ENCODE assay signal across 8 mouse cellular contexts in genomic region chr2:119757601-119758100, GRCm38 (mm10). TPM values are rescaled to one million over a fixed set of nuclear protein-coding genes. Genes with fewer than 3 reads are reported as not detected.
DNase-seq lines count a peak whose midpoint lies in the region; ATAC-seq and TF ChIP-seq lines count a peak whose summit lies in the region.

No protein-coding gene starts in this region.

- DNase-seq in heart, embryonic 10.5 days (ENCODE audit: low spot score), result no peak
- no peak for DNase-seq in heart, postnatal 4 days
- no peak for DNase-seq in embryonic facial prominence, embryonic 10.5 days (ENCODE audit: low spot score)
- no peak for DNase-seq in layer of hippocampus, postnatal 14 days (ENCODE audit: low spot score in 2 of 2)
- no peak for DNase-seq in spleen, adult 12 weeks (ENCODE audit: low spot score)

- no peak for TF ChIP-seq CTCF in ES-Bruce4 (IDR thresholded peaks at IDR 0.05; ENCODE audit: low read depth, low read length)
- no peak for TF ChIP-seq CTCF in intestine, postnatal 0 days (IDR thresholded peaks at IDR 0.05; ENCODE audit: low read depth)

- H3K36me3 ChIP-seq in heart, embryonic 10.5 days, result no peaks in the 10 kb centered on the region
- no peaks in the 10 kb centered on the region for H3K36me3 ChIP-seq in ES-Bruce4 (ENCODE audit: control insufficient read depth, insufficient read depth, low read length, poor library complexity, severe bottlenecking)
- no peaks in the 10 kb centered on the region for H3K36me3 ChIP-seq in embryonic facial prominence, embryonic 10.5 days (replicated peaks)
- H3K36me3 ChIP-seq in intestine, postnatal 0 days (ENCODE audit: control insufficient read depth, insufficient read depth), result no peaks in the 10 kb centered on the region
- H3K36me3 ChIP-seq in neural tube, embryonic 12.5 days, result no peaks in the 10 kb centered on the region

- H3K27me3 ChIP-seq in heart, embryonic 10.5 days (ENCODE audit: insufficient read depth, poor library complexity, severe bottlenecking), result peaks cover 94% of the 10 kb centered on the region
- peaks cover 13% of the 10 kb centered on the region for H3K27me3 ChIP-seq in ES-Bruce4 (ENCODE audit: control insufficient read depth, insufficient read depth, low read length, poor library complexity, severe bottlenecking)
- peaks cover 100% of the 10 kb centered on the region for H3K27me3 ChIP-seq in embryonic facial prominence, embryonic 10.5 days (replicated peaks; ENCODE audit: low read depth, poor library complexity, severe bottlenecking)
- H3K27me3 ChIP-seq in intestine, postnatal 0 days (replicated peaks; ENCODE audit: control insufficient read depth, insufficient read depth, low read length), result peaks cover 25% of the 10 kb centered on the region
- peaks cover 55% of the 10 kb centered on the region for H3K27me3 ChIP-seq in neural tube, embryonic 12.5 days (replicated peaks)

- peak overlapping the region; percentile 79 for H3K4me3 ChIP-seq in heart, embryonic 10.5 days
- H3K4me3 ChIP-seq in ES-Bruce4 (ENCODE audit: low read depth, low read length), result peak overlapping the region; percentile 79
- peak overlapping the region; percentile 74 for H3K4me3 ChIP-seq in embryonic facial prominence, embryonic 10.5 days
- peak overlapping the region; percentile 77 for H3K4me3 ChIP-seq in intestine, postnatal 0 days (ENCODE audit: low read depth, low read length)
- H3K4me3 ChIP-seq in neural tube, embryonic 12.5 days, result peak overlapping the region; percentile 58

- peak overlapping the region; percentile 39 for H3K27ac ChIP-seq in heart, embryonic 10.5 days
- H3K27ac ChIP-seq in ES-Bruce4 (ENCODE audit: insufficient read depth, low read length), result no peak overlapping the region
- H3K27ac ChIP-seq in embryonic facial prominence, embryonic 10.5 days (replicated peaks), result peak overlapping the region; percentile 35; the same call in 1 of the 2 replicates
- H3K27ac ChIP-seq in intestine, postnatal 0 days (ENCODE audit: low read depth, low read length), result no peak overlapping the region
- no peak overlapping the region for H3K27ac ChIP-seq in neural tube, embryonic 12.5 days

- 2% methylated on average over 31 of the region's 31 CpGs for WGBS in heart, embryonic 10.5 days
- WGBS in embryonic facial prominence, embryonic 10.5 days, result 2% methylated on average over 31 of the region's 31 CpGs
- WGBS in intestine, postnatal 0 days, result 5% methylated on average over 29 of the region's 31 CpGs
- 2% methylated on average over 31 of the region's 31 CpGs for WGBS in neural tube, embryonic 12.5 days

- ATAC-seq in intestine, postnatal 0 days, result peak; percentile 34; the same call in 1 of the 2 replicates
- ATAC-seq in neural tube, embryonic 12.5 days (ENCODE audit: low FRiP score, low read depth), result peak; percentile 58

- H3K4me1 ChIP-seq in heart, embryonic 10.5 days, result peaks cover 25% of the 10 kb centered on the region
- H3K4me1 ChIP-seq in ES-Bruce4 (ENCODE audit: control insufficient read depth, insufficient read depth, low read length), result no peaks in the 10 kb centered on the region
- H3K4me1 ChIP-seq in embryonic facial prominence, embryonic 10.5 days, result peaks cover 20% of the 10 kb centered on the region
- H3K4me1 ChIP-seq in intestine, postnatal 0 days (replicated peaks; ENCODE audit: control insufficient read depth, insufficient read depth, low read length), result peaks cover 3% of the 10 kb centered on the region; the same call in 1 of the 2 replicates
- H3K4me1 ChIP-seq in neural tube, embryonic 12.5 days, result peaks cover 20% of the 10 kb centered on the region

- no peak for TF ChIP-seq POLR2A in ES-Bruce4 (IDR thresholded peaks at IDR 0.05; ENCODE audit: insufficient read depth, low read length)

- H3K4me2 ChIP-seq in intestine, postnatal 0 days (replicated peaks; ENCODE audit: low read depth), result peak overlapping the region; percentile 100
- peak overlapping the region; percentile 100 for H3K4me2 ChIP-seq in neural tube, embryonic 12.5 days (replicated peaks)

- TF ChIP-seq EP300 in ES-Bruce4 (IDR thresholded peaks at IDR 0.05; ENCODE audit: insufficient read depth, low read depth, low read length), result no peak

- H3K9ac ChIP-seq in ES-Bruce4 (ENCODE audit: low read depth, poor library complexity, severe bottlenecking), result peak overlapping the region; percentile 84
- H3K9ac ChIP-seq in intestine, postnatal 0 days (ENCODE audit: low read depth, low read length), result peak overlapping the region; percentile 43
- peak overlapping the region; percentile 64 for H3K9ac ChIP-seq in neural tube, embryonic 12.5 days

- no peaks in the 10 kb centered on the region for H3K9me3 ChIP-seq in heart, embryonic 10.5 days
- no peaks in the 10 kb centered on the region for H3K9me3 ChIP-seq in ES-Bruce4 (replicated peaks; ENCODE audit: control insufficient read depth, insufficient read depth, low read length, poor library complexity, severe bottlenecking)
- H3K9me3 ChIP-seq in embryonic facial prominence, embryonic 10.5 days, result no peaks in the 10 kb centered on the region
- H3K9me3 ChIP-seq in intestine, postnatal 0 days (ENCODE audit: control insufficient read depth), result no peaks in the 10 kb centered on the region
- no peaks in the 10 kb centered on the region for H3K9me3 ChIP-seq in neural tube, embryonic 12.5 days

RNA-seq across cellular contexts. Expression of gene Ltk, which starts 2.6 kb away (rescaled TPM):
- polyA plus RNA-seq in heart, embryonic 10.5 days (2016; fragmentation: Nextera tagmentation; extraction: Ambion mirVana), result 0.10 and 0.13 TPM in 2 replicates
- under 1 TPM in 1 of 2 experiments, not detected in 1; 0.16 TPM for total RNA-seq in heart, postnatal 4 days (2021)
- polyA plus RNA-seq in ES-Bruce4 (2011; ENCODE audit: insufficient read depth, insufficient read length, low read depth, missing spikeins), result 1.1 and 1.6 TPM in 2 replicates
- not detected in 2 replicates for polyA plus RNA-seq in embryonic facial prominence, embryonic 10.5 days (2016; fragmentation: Nextera tagmentation; extraction: Ambion mirVana)
- polyA plus RNA-seq in intestine, postnatal 0 days (2015; fragmentation: Nextera tagmentation; extraction: Ambion mirVana), result 1.5 and 1.6 TPM in 2 replicates
- 0.26 and 0.61 TPM in 2 replicates for polyA plus RNA-seq in neural tube, embryonic 12.5 days (2016; fragmentation: Nextera tagmentation; extraction: Ambion mirVana)
- total RNA-seq in layer of hippocampus, postnatal 14 days (2021), result 10 to 100 TPM in 1 of 2 experiments, 1 to 10 TPM in 1; 6.0 to 10.5 TPM

RNA-seq across cellular contexts. Expression of gene Itpka, which starts 15.5 kb away (rescaled TPM):
- polyA plus RNA-seq in heart, embryonic 10.5 days (2016; fragmentation: Nextera tagmentation; extraction: Ambion mirVana), result 2.7 and 3.1 TPM in 2 replicates
- 1 to 10 TPM; 1.5 to 1.7 TPM for total RNA-seq in heart, postnatal 4 days (2021)
- polyA plus RNA-seq in ES-Bruce4 (2011; ENCODE audit: insufficient read depth, insufficient read length, low read depth, missing spikeins), result 1.6 and 1.7 TPM in 2 replicates
- polyA plus RNA-seq in embryonic facial prominence, embryonic 10.5 days (2016; fragmentation: Nextera tagmentation; extraction: Ambion mirVana), result 0.79 and 0.89 TPM in 2 replicates
- 5.3 and 6.2 TPM in 2 replicates for polyA plus RNA-seq in intestine, postnatal 0 days (2015; fragmentation: Nextera tagmentation; extraction: Ambion mirVana)
- polyA plus RNA-seq in neural tube, embryonic 12.5 days (2016; fragmentation: Nextera tagmentation; extraction: Ambion mirVana), result 0.34 and 0.96 TPM in 2 replicates
- 100 to 1,000 TPM; 186 to 204 TPM for total RNA-seq in layer of hippocampus, postnatal 14 days (2021)

RNA-seq across cellular contexts. Expression of gene Rpap1, which starts 29.7 kb away (rescaled TPM):
- 31.4 and 32.0 TPM in 2 replicates for polyA plus RNA-seq in heart, embryonic 10.5 days (2016; fragmentation: Nextera tagmentation; extraction: Ambion mirVana)
- total RNA-seq in heart, postnatal 4 days (2021), result 10 to 100 TPM; 16.1 to 18.7 TPM
- 42.6 and 43.3 TPM in 2 replicates for polyA plus RNA-seq in ES-Bruce4 (2011; ENCODE audit: insufficient read depth, insufficient read length, low read depth, missing spikeins)
- 40.6 and 41.1 TPM in 2 replicates for polyA plus RNA-seq in embryonic facial prominence, embryonic 10.5 days (2016; fragmentation: Nextera tagmentation; extraction: Ambion mirVana)
- 8.2 and 10.7 TPM in 2 replicates for polyA plus RNA-seq in intestine, postnatal 0 days (2015; fragmentation: Nextera tagmentation; extraction: Ambion mirVana)
- polyA plus RNA-seq in neural tube, embryonic 12.5 days (2016; fragmentation: Nextera tagmentation; extraction: Ambion mirVana), result 28.8 and 29.4 TPM in 2 replicates
- total RNA-seq in layer of hippocampus, postnatal 14 days (2021), result 10 to 100 TPM; 18.3 to 18.7 TPM

RNA-seq across cellular contexts. Expression of gene Tyro3, which starts 39.9 kb away (rescaled TPM):
- polyA plus RNA-seq in heart, embryonic 10.5 days (2016; fragmentation: Nextera tagmentation; extraction: Ambion mirVana), result 8.9 and 11.6 TPM in 2 replicates
- total RNA-seq in heart, postnatal 4 days (2021), result 1 to 10 TPM; 9.5 to 9.7 TPM
- 38.4 and 45.2 TPM in 2 replicates for polyA plus RNA-seq in ES-Bruce4 (2011; ENCODE audit: insufficient read depth, insufficient read length, low read depth, missing spikeins)
- polyA plus RNA-seq in embryonic facial prominence, embryonic 10.5 days (2016; fragmentation: Nextera tagmentation; extraction: Ambion mirVana), result 19.3 and 22.5 TPM in 2 replicates
- 4.5 and 5.6 TPM in 2 replicates for polyA plus RNA-seq in intestine, postnatal 0 days (2015; fragmentation: Nextera tagmentation; extraction: Ambion mirVana)
- 20.7 and 21.0 TPM in 2 replicates for polyA plus RNA-seq in neural tube, embryonic 12.5 days (2016; fragmentation: Nextera tagmentation; extraction: Ambion mirVana)
- total RNA-seq in layer of hippocampus, postnatal 14 days (2021), result 10 to 100 TPM; 61.3 to 62.1 TPM

Comparison
In these comparisons a context has a peak if more than half of its experiments do, and no peak if none do; other contexts are left out.
1. H3K27ac ChIP-seq: peak in heart, embryonic 10.5 days (single experiment) and embryonic facial prominence, embryonic 10.5 days (single experiment); none in ES-Bruce4 (single experiment), intestine, postnatal 0 days (single experiment) and neural tube, embryonic 12.5 days (single experiment).
2. Peak in every context shown above with its lines, with median percentiles within 50 percentile points of each other: H3K4me3 ChIP-seq and H3K9ac ChIP-seq.